Mouse (Mus musculus) liver, embryonic 15.5 days (tissue): ENCODE results near the gene Nsg2. TPM values are rescaled to one million over a fixed set of nuclear protein-coding genes. Genes with fewer than 3 reads are reported as not detected.

Experiments used
- ATAC-seq: fragments of 200-750 bp; cut with Nextera tagmentation; 2 replicates; pipeline ENCODE4 v1.8.0; 2017; ENCODE audit warnings: moderate number of reproducible peaks, mild to moderate bottlenecking, moderate library complexity; ENCODE audit not compliant: insufficient read depth
- H3K27ac ChIP-seq: fragments of 300-500 bp; sonication (generic); replicated peaks from 2 replicates; pipeline ENCODE4 v1.5.1; 2015; ENCODE audit warnings: mild to moderate bottlenecking, inconsistent platforms
- H3K27me3 ChIP-seq: fragments of 300-500 bp; sonication (generic); 2 replicates; pipeline ENCODE4 v1.6.1; 2015; ENCODE audit warnings: mild to moderate bottlenecking, inconsistent platforms
- H3K36me3 ChIP-seq: fragments of 300-500 bp; sonication (generic); replicated peaks from 2 replicates; pipeline ENCODE4 v1.6.1; 2015; ENCODE audit warnings: moderate library complexity, mild to moderate bottlenecking, inconsistent platforms
- H3K4me1 ChIP-seq: fragments of 300-500 bp; sonication (generic); replicated peaks from 2 replicates; pipeline ENCODE4 v1.6.1; 2015; ENCODE audit warnings: inconsistent platforms
- H3K4me2 ChIP-seq: fragments of 300-500 bp; sonication (generic); 2 replicates; pipeline ENCODE4 v1.6.1; 2015; ENCODE audit warnings: moderate library complexity, mild to moderate bottlenecking, inconsistent platforms
- H3K4me3 ChIP-seq: fragments of 300-500 bp; sonication (generic); replicated peaks from 2 replicates; pipeline ENCODE4 v1.5.1; 2015; ENCODE audit warnings: mild to moderate bottlenecking, inconsistent platforms
- H3K9ac ChIP-seq: fragments of 300-500 bp; sonication (generic); 2 replicates; pipeline ENCODE4 v1.6.1; 2015; ENCODE audit warnings: moderate library complexity, mild to moderate bottlenecking, inconsistent platforms
- H3K9me3 ChIP-seq: fragments of 300-500 bp; sonication (generic); replicated peaks from 2 replicates; pipeline ENCODE4 v1.6.1; 2016; ENCODE audit warnings: inconsistent platforms
- WGBS: fragments of 180-500 bp; shearing (Covaris S2); methylation state at CpG from one replicate; pipeline ENCODE4 v1.1.7; 2015; ENCODE audit warnings: mixed read lengths; ENCODE audit not compliant: insufficient replicate concordance; 5-methylcytosine and 5-hydroxymethylcytosine counted together
- polyA plus RNA-seq: library from polyadenylated mRNA; unstranded; fragments of >200 nt; fragmentation: Nextera tagmentation; extraction: Ambion mirVana; gene quantifications from 2 replicates; pipeline ENCODE4 v1.2.1, GENCODE M21; 2015

Gene Nsg2
- polyA plus RNA-seq, 1 experiment from 2014 or later: 0.25 TPM

DNA sequence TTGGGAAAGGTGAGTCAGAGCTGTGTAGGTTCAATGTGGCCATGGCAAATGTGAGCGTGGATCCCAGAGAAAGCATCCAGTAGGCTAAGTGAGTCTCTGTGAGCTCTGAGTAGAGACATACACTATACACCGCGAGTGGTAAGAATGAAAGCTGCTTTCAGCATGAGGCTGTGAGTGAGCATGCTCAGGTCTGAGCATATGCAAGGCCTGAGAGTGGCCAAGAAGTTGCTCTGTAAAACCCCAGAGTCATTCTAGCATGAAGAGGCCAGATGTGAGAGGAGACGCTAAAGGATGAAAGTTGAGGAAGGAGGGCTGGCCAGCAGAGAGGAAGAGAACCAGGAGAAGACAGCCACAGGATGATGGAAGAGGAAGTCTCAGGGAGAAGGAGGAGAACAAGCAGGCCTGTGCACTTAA, 12.8 kb downstream of the Nsg2 start:
- Histone ChIP-seq H3K36me3 (no peaks in the 10 kb centered on the region), H3K4me1 (no peaks in the 10 kb centered on the region), H3K4me3 (no peak overlapping the region), H3K27ac (no peak overlapping the region), H3K4me2 (no peak overlapping the region), H3K27me3 (no peaks in the 10 kb centered on the region), H3K9ac (no peak overlapping the region), H3K9me3 (no peaks in the 10 kb centered on the region)
- no peak for ATAC-seq
- WGBS: 54% methylated on average over 4 of the region's 4 CpGs

DNA sequence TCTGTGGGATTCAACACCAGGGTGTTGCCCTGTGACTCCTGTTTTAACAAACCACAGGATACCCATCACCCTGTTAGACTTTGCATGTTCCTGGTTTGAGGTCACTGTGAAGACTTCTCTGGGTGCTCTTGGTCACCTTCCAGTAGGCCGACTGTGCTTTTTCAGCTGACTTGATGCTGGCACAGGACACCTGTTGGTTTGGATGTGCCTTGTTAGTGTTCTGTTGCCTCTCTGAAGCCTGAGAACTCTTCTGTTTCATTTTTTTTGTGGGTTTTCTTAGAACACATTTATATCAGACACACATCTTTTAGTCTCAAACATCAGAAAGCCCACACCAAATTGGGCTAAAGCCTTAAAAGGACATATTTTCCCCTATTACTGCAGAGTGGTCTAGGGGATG, 13.3 kb downstream of the Nsg2 start:
- ATAC-seq: no peak
- Histone ChIP-seq H3K4me1 (no peaks in the 10 kb centered on the region), H3K4me3 (no peak overlapping the region), H3K9ac (no peak overlapping the region), H3K36me3 (no peaks in the 10 kb centered on the region), H3K4me2 (no peak overlapping the region), H3K9me3 (no peaks in the 10 kb centered on the region), H3K27ac (no peak overlapping the region), H3K27me3 (no peaks in the 10 kb centered on the region)
- 58% methylated on average over 1 of the region's 1 CpGs for WGBS

DNA sequence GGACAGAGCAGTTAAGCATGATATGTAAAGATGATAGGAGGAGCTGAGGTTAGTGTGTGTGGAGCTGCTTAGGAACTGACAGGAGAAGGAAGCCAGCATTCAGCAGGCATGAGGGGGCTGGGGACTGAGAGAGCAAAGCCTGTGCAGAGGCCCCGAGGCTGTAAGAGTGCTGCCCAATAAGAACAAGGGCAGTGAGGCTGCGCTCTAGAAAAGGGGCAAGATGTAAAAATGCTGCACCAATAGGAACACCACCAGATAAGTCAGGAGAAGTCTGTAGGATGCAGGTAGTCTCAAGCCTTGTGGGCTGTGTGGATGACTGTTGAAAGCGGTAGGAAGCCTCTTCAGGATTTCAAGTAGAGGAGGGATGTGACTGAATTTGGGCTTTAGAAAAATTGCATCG, 17.9 kb downstream of the Nsg2 start:
- 40% methylated on average over 4 of the region's 4 CpGs for WGBS

DNA sequence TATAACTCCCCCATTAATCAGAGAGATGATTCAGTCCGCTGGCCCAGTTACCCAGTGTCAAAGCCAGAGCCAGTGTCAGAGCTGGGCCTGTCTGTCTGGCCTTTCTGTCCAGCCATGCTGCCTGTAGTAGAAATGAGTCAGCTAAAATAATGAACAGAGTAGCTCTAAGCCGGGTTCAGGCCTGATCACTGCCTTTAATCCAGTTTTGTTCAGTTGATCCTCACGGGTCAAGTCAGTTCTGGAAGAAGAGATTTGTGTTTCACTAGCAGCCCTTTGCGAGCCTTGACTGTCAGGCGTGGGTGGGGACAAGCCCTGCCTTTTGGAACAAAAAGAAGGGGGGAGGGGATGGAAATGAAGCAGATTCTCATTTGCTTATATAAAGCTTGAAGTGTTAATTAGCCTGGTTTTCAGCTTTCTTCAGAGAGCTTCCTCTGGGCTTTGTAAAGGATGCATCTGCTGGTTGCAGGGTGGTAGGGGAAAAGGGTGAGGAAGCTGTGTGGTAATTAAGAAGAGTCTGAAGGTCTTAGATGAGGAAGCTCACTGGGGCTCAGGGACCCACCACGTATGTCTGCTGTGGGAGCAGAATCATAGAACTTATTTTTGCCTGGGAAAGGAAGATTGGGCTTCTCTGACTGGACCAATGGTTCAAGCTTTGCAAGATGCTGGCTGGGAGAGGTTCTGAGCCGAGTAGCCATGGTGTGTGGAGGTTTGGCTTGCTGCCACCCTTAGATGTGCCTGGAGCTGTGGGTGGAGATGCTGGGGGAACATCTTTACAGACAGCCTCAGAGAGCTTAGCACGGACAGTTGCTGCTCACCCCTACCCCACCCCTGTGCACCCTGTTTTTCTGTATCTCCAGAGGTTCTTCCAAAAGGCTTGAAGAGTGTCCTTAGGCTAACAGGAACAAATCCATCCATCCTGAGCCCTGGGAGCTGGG, 20.0 kb downstream of the Nsg2 start:
- no peaks in the 10 kb centered on the region for H3K36me3 ChIP-seq
- H3K4me1 ChIP-seq: no peaks in the 10 kb centered on the region
- no peak overlapping the region for H3K4me3 ChIP-seq
- 15% methylated on average over 8 of the region's 8 CpGs for WGBS
- H3K27me3 ChIP-seq: no peaks in the 10 kb centered on the region
- no peak overlapping the region for H3K27ac ChIP-seq
- ATAC-seq: no peak
- no peak overlapping the region for H3K9ac ChIP-seq
- H3K9me3 ChIP-seq: no peaks in the 10 kb centered on the region
- H3K4me2 ChIP-seq: no peak overlapping the region

More for the DNA sequence above, 17.9 kb downstream of the Nsg2 start:
- no peaks in the 10 kb centered on the region for H3K9me3 ChIP-seq
- no peak overlapping the region for H3K27ac ChIP-seq
- no peaks in the 10 kb centered on the region for H3K4me1 ChIP-seq
- H3K36me3 ChIP-seq: no peaks in the 10 kb centered on the region
- ATAC-seq: no peak
- no peak overlapping the region for H3K9ac ChIP-seq
- H3K27me3 ChIP-seq: no peaks in the 10 kb centered on the region
- H3K4me2 ChIP-seq: no peak overlapping the region
- no peak overlapping the region for H3K4me3 ChIP-seq

DNA sequence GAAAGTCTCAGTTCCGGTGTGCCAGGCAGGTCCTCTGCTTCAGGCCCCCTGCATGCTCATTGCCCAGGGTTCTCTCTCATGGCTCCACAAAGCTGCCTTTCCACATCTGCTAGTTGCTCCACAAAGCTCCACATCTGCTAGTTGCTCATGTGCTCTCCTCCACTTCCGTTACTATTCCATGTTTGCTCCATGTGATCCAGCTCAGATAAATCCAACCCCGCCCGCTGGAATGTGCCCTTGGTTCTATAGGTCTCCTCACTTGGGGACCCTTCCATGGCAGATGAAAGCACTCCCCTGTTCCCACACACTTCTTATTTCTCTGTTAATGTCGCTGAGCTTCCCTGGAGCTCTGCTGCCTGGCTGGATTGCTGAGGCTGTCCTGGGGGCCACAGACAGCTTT, 26.4 kb downstream of the Nsg2 start:
- no peak overlapping the region for H3K4me2 ChIP-seq
- no peaks in the 10 kb centered on the region for H3K27me3 ChIP-seq
- H3K4me1 ChIP-seq: no peaks in the 10 kb centered on the region
- no peak overlapping the region for H3K27ac ChIP-seq
- no peak overlapping the region for H3K4me3 ChIP-seq
- H3K36me3 ChIP-seq: no peaks in the 10 kb centered on the region
- H3K9ac ChIP-seq: no peak overlapping the region
- ATAC-seq: no peak
- no peaks in the 10 kb centered on the region for H3K9me3 ChIP-seq
- 59% methylated on average over 5 of the region's 5 CpGs for WGBS

DNA sequence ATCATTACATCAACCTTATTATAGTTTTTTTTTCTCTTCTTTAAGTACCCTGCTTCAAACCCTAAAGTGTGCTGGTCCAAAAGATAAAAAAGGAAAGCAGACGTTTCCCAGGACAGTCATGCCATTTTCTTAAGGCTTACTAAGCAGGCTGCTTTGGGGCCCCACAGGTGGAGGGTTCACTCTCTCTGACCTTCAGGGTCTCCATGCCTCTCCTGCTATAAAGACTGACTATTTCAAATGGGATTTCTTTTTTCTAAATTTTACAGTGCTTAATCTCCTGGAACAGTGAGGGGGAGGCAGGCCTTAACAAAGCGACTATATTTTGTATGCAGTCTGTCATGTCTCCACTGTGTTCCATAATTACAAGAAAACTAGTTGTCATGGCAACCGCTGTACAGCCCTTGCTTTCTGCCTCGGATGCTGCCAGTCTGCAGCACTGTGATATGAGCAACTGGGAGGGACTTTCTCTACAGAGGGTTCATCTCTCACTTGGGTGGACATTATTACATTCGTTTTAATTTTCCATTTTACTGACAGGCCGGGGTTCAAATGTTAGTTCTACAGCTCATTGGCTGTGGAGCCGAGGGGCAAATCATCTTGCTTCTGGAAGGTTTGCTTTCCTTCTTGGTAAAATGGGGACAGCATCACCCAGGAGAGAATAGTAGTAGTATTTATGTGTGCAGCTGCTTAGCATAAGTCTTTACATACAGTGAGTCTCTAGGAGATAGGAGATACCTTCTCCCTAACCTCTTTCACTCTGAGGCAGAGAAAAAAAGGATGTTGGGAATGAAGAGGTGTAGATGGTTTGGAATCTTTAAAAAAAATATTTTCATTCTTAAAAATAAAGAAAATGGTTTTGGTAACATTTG, 27.4 kb downstream of the Nsg2 start:
- Histone ChIP-seq H3K4me2 (no peak overlapping the region), H3K36me3 (no peaks in the 10 kb centered on the region), H3K27me3 (no peaks in the 10 kb centered on the region), H3K9me3 (no peaks in the 10 kb centered on the region), H3K4me3 (no peak overlapping the region), H3K9ac (no peak overlapping the region), H3K4me1 (no peaks in the 10 kb centered on the region; the same call in 1 of the 2 replicates), H3K27ac (no peak overlapping the region)
- no peak for ATAC-seq
- 50% methylated on average over 7 of the region's 7 CpGs for WGBS

DNA sequence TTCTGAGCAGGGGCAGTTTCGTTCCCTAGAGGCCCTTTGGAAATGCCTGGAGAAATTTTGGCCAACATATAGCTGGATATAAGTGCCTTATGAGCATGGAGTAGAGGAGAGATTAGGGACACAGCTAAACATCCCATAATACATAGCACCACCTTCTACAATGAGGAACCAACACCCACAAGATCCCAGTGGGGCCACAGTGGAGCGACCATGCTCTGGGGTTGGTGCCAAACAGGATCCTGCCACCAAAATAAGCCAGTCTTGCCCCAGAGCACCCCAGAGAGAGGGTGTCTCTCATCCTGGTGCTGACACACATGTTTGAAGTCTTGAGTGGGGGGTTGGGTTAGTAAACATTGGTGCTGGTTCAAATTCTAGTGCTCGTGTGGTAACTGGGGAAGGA, 28.3 kb downstream of the Nsg2 start:
- Histone ChIP-seq H3K4me3 (no peak overlapping the region), H3K36me3 (no peaks in the 10 kb centered on the region), H3K9me3 (no peaks in the 10 kb centered on the region), H3K4me2 (no peak overlapping the region), H3K27me3 (no peaks in the 10 kb centered on the region), H3K27ac (no peak overlapping the region), H3K4me1 (no peaks in the 10 kb centered on the region; the same call in 1 of the 2 replicates), H3K9ac (no peak overlapping the region)
- ATAC-seq: no peak
- 44% methylated on average over 3 of the region's 3 CpGs for WGBS

DNA sequence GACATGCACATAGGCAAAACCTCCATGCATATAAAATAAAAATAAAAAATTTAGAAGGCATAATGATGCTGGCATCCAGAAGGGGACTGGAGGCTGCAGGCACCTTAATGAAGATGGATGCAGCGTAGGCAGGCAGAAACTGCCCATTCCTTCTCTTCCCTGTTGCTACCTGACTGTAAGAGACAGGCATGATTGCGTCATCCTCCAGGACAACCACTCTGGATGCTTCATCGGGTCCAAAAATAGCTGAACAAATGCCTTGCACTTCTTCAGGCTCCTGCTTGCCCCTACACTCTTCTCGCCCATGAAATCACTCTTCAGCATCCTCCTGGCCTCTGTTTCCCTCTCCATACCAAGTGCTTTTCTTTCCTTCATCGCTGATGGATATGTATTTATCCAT, 29.1 kb downstream of the Nsg2 start:
- H3K27me3 ChIP-seq: no peaks in the 10 kb centered on the region
- no peaks in the 10 kb centered on the region; the same call in 1 of the 2 replicates for H3K4me1 ChIP-seq
- 52% methylated on average over 5 of the region's 5 CpGs for WGBS
- no peaks in the 10 kb centered on the region for H3K36me3 ChIP-seq
- no peak for ATAC-seq
- H3K9me3 ChIP-seq: no peaks in the 10 kb centered on the region
- H3K27ac ChIP-seq: no peak overlapping the region
- H3K4me3 ChIP-seq: no peak overlapping the region
- H3K9ac ChIP-seq: no peak overlapping the region
- H3K4me2 ChIP-seq: no peak overlapping the region

DNA sequence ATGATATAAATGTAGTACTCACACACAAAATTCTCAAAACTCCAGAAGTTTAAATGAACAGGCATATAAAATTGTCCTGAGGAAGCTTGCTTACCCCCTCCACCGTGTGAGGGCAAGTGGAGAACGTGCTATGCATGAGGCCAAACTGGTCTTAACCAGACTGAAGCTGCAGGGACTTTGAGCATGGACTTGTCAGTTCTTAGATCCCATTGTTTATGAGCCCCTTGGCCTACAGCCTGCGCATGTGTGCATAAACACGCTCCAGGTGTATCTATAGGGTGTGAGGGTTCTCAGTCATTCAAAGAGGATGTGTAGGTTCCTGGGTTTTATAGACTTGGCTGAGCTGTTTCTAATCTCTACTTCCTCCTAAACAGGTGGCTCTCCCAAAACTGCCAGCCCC, 31.1 kb downstream of the Nsg2 start:
- Histone ChIP-seq H3K9ac (no peak overlapping the region), H3K27me3 (no peaks in the 10 kb centered on the region), H3K36me3 (no peaks in the 10 kb centered on the region), H3K4me3 (no peak overlapping the region), H3K4me1 (no peaks in the 10 kb centered on the region; the same call in 1 of the 2 replicates), H3K4me2 (no peak overlapping the region), H3K27ac (no peak overlapping the region), H3K9me3 (no peaks in the 10 kb centered on the region)
- 66% methylated on average over 4 of the region's 4 CpGs for WGBS
- ATAC-seq: no peak

DNA sequence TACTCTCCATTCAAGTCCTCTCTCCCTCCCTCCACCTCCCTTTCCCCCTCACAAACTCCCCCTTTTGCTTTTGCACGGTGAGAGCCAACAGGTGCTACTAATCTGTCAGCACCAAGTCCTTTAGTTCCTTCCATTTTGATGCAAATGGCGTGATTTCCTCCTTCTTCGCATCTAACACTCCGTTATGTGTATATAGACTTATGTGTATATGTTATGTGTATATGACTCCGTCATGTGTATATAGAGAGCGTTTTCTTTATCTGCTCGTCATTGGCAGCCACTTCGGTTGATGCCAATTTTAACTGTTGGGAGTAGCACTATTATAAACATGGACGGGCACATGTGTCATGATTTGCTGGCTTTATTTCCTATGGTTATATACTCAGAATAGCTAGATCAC, 31.8 kb downstream of the Nsg2 start:
- no peaks in the 10 kb centered on the region; the same call in 1 of the 2 replicates for H3K4me1 ChIP-seq
- no peaks in the 10 kb centered on the region for H3K27me3 ChIP-seq
- no peaks in the 10 kb centered on the region for H3K9me3 ChIP-seq
- H3K4me2 ChIP-seq: no peak overlapping the region
- ATAC-seq: no peak
- 63% methylated on average over 9 of the region's 9 CpGs for WGBS
- H3K36me3 ChIP-seq: no peaks in the 10 kb centered on the region
- no peak overlapping the region for H3K4me3 ChIP-seq
- no peak overlapping the region for H3K9ac ChIP-seq
- no peak overlapping the region for H3K27ac ChIP-seq

DNA sequence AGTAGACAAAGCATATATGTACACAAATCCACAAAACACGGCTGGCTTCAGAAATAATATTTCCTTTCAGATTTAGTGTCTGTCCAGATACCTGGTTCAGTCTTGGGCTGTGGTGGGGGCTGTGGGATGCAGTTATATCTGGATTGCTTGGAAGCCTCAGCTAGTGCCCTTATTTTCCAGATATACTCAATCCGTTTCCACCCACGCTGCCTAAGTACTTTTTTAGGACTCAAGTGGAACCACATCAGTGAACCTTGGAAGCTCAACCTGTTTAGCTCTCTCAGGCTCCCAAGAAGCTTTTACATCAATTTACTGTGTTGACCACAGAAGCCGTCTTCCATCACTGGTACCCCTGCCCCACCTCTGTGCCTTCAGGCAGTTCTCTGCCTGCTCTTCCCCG, 35.6 kb downstream of the Nsg2 start:
- Histone ChIP-seq H3K36me3 (no peaks in the 10 kb centered on the region), H3K27me3 (no peaks in the 10 kb centered on the region), H3K9ac (no peak overlapping the region), H3K4me1 (no peaks in the 10 kb centered on the region; the same call in 1 of the 2 replicates), H3K4me3 (no peak overlapping the region), H3K9me3 (no peaks in the 10 kb centered on the region), H3K27ac (no peak overlapping the region), H3K4me2 (no peak overlapping the region)
- 67% methylated on average over 5 of the region's 5 CpGs for WGBS
- no peak for ATAC-seq
